Mouse (Mus musculus) hindlimb bud, embryonic 11.5 days (tissue): ENCODE results near the gene Ywhab.
A peak's percentile ranks its signal among the peaks of the same experiment; 100 is the strongest.

Experiments
- DNase-seq: peaks from one replicate; pipeline ENCODE4 v3.0.0-alpha.2; 2012; ENCODE audit warnings: low read depth, low spot score; ENCODE audit errors: extremely low spot score

Gene Ywhab

GRCm38 (mm10) chr2:163994654-163994976 is at the start of gene Ywhab:
Gene Ywhab, plus strand, starts transcription at chr2:163994960.
- no peak for DNase-seq

- no peak for DNase-seq
Measured at GRCm38 (mm10) chr2:163946221-163946620, 48.5 kb upstream of the Ywhab start.

GRCm38 (mm10) chr2:163947976-163948375 is 46.8 kb upstream of the Ywhab start:
- no peak for DNase-seq

GRCm38 (mm10) chr2:163951770-163952169 is 43.0 kb upstream of the Ywhab start:
- no peak for DNase-seq

- peak; percentile 49 for DNase-seq
Measured at GRCm38 (mm10) chr2:163953622-163954310, 41.0 kb upstream of the Ywhab start.

- no peak for DNase-seq
Measured at GRCm38 (mm10) chr2:163964606-163965560, 29.9 kb upstream of the Ywhab start.

- DNase-seq = no peak
Measured at GRCm38 (mm10) chr2:163965706-163966105, 29.1 kb upstream of the Ywhab start.

GRCm38 (mm10) chr2:163968581-163968980 is 26.2 kb upstream of the Ywhab start:
- peak; percentile 39 for DNase-seq

DNA sequence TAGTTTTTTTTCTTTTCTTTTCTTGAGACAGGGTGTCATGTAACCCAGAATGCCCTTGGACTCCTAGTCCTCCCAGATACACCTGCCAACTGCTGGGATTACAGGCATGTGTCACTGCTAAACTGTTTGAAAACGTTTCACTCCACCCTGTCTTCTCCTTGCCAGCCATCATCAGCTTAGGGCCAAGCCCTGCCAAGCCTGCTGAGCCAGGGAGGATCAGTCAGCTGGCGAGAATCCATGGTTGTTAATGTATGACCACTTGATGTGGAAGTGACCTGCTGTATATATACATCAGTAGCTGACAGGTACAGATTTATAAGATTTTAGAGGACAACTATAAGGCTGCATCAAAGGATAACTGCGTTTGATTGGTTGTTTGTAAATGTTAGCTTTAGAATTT is 24.4 kb upstream of the Ywhab start:
- no peak for DNase-seq

- no peak for DNase-seq
Measured at GRCm38 (mm10) chr2:163974056-163974455, 20.7 kb upstream of the Ywhab start.

GRCm38 (mm10) chr2:163976448-163976847 is 18.3 kb upstream of the Ywhab start:
- no peak for DNase-seq

DNA sequence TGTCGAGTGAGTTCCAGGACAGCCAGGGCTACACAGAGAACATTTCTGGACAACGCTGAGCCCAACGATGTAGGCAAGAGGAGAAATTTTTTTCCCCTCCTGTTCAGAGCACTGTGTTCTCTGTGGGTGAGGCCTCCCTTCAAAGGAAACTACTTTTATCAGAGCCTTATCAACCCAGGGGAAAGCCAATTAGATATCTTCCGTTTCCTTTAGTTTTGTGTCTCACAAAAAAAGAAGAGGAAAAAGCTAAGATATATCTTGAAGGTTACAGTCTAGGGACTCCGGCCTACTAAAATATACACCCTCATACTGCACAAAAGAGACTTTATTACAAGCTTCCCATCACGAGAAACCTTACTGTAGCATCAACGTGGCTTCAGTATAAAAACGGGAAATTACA is 7.5 kb upstream of the Ywhab start:
- DNase-seq = no peak

DNA sequence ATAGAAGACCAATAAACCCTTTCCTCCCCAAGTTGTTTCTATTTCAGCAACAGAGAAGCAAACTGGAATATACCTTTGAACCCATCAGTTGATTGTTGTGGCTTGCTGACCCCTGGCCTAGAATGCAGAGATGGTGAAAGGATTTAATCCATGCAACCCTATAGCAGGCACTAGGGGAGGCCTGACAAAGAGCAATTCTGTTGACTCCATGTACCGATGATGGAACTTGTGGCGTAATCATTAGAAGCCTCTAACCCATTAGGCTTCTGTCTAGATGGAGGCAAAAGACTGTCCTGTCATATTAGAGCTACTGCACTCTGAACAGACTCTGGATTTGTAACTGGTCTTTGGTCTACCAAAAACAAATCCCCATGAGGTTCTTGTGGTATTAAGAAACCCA is 1.9 kb upstream of the Ywhab start:
- DNase-seq = no peak

DNA sequence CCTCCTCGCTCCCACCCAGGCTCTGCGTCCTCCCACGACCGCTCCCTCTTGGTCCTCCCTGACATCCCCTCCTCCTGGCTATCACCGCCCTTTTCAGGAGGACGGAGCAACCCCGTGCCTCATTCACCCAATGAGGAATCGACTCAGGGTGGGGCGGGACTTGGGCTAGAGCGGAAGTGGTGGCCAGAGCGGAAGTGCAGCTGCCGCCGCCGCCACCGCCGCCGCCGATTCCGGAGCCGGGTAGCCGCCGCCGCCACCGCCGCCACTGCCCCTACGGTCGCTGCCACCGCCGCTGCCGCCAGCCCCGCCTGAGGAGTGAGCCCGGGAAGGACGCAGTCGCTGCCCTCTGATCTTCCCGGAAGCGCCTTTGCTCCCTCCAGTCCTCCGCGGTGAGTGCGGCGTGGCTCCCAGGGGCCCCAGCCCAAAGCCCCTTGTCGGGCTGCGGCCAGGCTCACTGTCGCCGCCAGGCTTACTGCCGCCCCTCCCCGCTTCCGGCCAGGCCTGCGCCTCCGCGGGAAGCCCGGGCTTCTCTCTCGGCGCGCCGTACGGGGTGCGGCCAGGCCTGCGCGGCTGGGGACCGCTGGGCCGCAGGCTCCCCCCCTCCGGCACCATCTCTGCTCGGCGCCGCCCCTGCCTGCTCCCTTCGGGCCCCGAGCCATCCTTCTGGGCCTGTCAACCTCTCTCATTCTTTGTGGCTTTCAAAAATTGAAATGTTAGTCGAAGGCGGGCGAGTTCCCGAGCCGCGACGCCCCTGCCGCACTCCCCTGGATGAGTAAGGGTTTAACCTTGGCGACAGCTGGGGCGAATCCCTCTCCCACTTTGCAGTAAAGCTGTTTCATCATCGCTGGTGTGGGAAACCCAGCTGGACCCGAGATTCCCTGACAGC is 460 bp downstream of the Ywhab start:
- peak; percentile 87 for DNase-seq

GRCm38 (mm10) chr2:163996275-163996674 is 1.5 kb downstream of the Ywhab start:
- no peak for DNase-seq

DNA sequence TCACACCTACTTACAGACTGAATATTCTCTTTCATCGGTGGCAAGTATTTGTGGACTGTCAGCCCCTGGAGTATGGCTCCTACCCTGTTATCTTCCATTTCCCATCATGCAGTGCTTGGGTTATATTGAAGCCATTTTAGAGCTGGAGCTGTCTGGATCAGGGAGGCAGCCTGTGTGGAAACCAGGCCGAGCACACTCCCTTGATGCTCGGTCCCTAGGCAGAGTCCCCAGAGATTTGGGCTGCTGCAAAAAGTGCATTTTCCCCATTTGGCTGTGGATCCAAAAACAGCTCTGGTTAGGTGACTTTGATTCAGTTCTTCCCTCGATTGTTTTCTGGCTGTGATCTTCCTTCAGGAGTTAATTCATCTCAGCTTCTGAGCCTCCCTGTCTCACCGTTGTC is 2.1 kb downstream of the Ywhab start:
- no peak for DNase-seq

DNA sequence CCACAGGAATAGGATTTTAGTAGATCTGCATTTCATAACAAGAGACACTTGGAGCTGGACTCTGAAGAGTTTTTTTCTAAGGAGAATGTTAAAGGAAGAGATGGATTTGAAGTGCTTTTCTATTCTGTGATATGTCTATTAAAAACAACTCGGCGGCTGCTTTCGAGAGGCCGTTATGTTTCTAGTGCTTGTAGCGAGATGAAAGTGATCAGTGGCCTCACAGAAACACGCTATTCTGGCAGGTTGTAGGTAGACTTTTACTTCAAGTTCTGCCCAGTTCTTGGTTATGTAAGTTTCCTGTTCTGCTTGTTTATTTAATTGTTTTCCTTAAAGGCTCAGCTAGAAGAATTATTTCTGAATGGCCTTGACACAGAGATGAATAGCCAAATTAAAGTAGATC is 4.2 kb downstream of the Ywhab start:
- DNase-seq = no peak

- no peak for DNase-seq
Measured at GRCm38 (mm10) chr2:164002637-164003036, 7.9 kb downstream of the Ywhab start.

DNA sequence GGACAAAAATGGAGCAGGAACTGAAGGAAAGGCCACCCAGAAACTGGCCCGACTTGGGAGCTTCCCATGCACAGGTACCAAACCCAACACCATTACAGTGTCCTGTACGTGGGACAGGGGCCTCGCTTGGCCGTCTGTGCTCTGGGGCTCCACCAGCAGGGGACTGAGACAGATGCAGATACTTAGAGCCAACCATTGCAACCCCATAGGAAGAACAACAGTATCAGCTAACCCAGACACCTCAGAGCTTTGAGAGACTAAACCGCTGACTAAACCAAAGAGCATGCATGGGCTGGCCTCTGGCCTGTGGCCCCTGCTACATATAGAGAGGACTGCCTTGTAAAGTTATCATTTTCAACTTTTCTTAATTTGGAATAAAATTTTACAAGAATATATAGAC is 9.7 kb downstream of the Ywhab start:
- no peak for DNase-seq

DNA sequence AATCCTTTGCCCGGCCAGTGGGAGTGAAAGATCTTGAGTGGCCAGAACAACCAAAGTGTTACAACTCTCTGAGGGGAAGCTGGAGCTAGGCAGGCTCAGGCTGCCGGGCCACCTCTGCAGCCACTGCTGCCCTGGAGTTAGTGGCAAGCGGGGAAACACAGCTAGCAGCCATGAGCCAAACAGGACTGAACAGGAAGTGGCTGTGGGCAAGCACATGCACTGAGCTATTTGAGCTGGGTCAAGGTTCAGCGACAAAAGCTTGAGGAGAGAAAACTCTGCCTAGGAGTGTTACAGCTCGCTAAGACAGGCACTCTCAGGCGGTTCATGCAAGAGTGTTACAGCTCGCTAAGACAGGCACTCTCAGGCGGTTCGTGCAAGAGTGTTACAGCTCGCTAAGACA is 12.2 kb downstream of the Ywhab start:
- DNase-seq = no peak

GRCm38 (mm10) chr2:164007547-164007946 is 12.8 kb downstream of the Ywhab start:
- no peak for DNase-seq
